Mouse (Mus musculus): ENCODE measurements around the gene Ppt2.

Ppt2 gene

DNA sequence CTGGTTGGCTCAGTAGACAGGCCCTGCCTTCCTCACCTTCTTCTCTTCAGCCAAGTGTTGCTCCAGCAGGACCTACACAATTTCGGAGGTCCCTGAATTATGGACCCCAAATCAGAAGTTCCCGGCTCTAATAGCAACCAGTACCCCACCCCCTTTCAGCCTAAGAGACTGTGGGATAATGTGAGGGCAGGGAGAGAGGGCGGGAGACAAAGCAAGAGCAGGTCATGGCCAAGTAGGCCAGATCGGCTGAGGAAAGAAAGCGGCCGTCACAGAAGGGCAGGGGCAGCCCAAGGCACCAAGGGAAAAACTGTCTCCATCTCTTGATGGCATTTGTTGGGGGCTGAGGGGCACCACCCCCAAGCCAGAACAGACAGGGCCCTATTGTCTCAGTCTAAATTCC is 12.4 kb downstream of the Ppt2 start, which contains the start of gene Egfl8:
Egfl8 (minus strand) TSS at position 101 of the 400 bp plus-strand sequence.
- Histone ChIP-seq H3K27me3 (ENCODE audit: control insufficient read depth, insufficient read depth, low read length, poor library complexity, severe bottlenecking) (no peaks in the 10 kb centered on the region), H3K36me3 (ENCODE audit: control insufficient read depth, insufficient read depth, low read length, poor library complexity, severe bottlenecking) (peaks cover 2% of the 10 kb centered on the region; the same call in 1 of the 2 replicates)
- DNase-seq (ENCODE audit: low read depth, low spot score): no peak

DNA sequence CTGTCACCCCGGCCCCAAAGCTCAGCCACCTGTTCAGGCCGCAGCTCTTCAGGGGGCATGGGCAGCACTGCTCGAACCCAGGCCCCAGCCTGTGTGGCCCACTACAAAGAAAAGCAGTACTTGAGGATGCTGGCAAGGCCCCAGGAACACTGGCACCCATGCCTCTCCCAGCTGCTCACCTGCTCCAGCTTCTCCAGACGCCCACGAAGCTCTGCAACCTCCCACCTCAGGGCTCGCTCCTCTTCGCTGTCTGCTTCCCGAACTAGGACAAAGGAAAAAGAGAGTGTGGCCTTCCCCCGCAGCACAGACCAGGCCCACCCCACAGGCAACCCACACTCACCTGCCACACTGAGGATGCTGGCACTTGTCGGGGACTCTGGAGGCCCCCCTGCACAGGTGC is 14.5 kb downstream of the Ppt2 start:
- no peak for DNase-seq (ENCODE audit: low read depth, low spot score)
- H3K27me3 ChIP-seq (ENCODE audit: control insufficient read depth, insufficient read depth, low read length, poor library complexity, severe bottlenecking): no peaks in the 10 kb centered on the region
- H3K36me3 ChIP-seq (ENCODE audit: control insufficient read depth, insufficient read depth, low read length, poor library complexity, severe bottlenecking): peaks cover 3% of the 10 kb centered on the region; the same call in 1 of the 2 replicates

DNA sequence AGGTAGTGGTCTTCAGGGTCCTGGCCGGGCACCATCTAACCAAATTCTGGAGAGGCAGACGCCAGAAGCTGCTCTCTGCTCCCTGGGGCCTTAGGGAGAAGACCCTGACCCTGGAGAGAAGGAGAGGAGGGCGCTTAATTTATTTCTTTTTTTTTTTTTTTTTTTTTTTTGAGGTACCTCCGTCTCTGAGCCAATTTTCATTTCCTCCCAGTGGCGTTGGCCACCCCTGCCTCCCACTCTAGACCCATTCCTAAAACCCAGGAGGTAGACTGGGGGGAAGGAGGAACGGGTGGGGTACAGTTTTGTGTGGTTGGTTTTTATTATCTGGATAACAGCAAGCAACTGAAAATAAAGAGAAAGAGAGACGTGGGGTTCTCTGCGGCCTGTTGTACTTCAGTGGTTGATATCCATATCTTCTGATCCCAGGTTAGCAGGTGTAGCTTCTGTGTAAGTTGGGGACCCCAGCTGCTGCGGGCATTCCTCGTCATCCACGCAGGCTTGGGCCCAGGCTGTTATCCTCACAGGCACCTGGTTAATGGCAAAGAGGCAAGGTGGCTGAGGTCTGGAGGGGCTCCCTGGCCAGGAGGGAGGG is 15.2 kb downstream of the Ppt2 start:
- Histone ChIP-seq H3K36me3 (ENCODE audit: control insufficient read depth, insufficient read depth, low read length, poor library complexity, severe bottlenecking) (peaks cover 3% of the 10 kb centered on the region; the same call in 1 of the 2 replicates), H3K27me3 (ENCODE audit: control insufficient read depth, insufficient read depth, low read length, poor library complexity, severe bottlenecking) (no peaks in the 10 kb centered on the region)
- no peak for DNase-seq (ENCODE audit: low read depth, low spot score)

DNA sequence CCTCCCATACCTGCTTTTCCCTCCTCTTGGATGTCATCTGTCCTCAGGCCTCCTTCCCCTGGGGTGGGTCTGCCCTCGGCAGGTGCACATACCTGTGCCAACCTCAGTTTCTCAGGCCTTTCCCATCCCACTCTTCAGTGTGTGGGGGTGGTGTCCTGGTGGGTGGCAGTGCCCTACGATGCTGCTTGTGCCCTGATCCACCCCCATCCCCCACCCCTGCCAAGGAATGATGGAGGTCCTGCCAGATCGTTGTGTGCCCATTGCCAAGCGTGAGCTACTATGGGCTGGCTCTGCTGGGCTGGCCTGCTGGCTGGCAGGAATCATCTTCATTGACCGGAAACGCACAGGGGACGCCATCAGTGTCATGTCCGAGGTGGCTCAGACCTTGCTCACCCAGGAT is 17.3 kb downstream of the Ppt2 start:
- no peak for DNase-seq (ENCODE audit: low read depth, low spot score)
- Histone ChIP-seq H3K36me3 (ENCODE audit: control insufficient read depth, insufficient read depth, low read length, poor library complexity, severe bottlenecking) (peaks cover 3% of the 10 kb centered on the region; the same call in 1 of the 2 replicates), H3K27me3 (ENCODE audit: control insufficient read depth, insufficient read depth, low read length, poor library complexity, severe bottlenecking) (no peaks in the 10 kb centered on the region)

DNA sequence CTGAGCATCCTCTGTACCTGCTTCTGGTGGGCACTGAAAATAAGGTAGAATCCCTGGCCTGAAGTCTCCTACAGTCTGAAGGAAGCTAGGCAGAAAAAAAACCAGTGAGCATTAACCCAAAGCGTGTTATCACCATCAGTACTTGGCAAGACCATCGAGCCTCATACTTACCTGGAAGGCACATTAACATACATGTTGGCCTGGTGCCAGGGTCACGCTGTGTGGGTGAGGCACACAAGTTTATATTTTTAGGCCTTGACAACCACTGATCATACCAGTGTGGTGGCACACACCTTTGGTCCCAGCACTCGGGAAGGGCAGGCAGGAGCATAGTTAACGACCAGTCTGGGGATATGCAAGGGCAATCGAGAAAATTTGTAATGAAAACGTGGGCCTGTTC is 20.3 kb downstream of the Ppt2 start:
- Histone ChIP-seq H3K27me3 (ENCODE audit: control insufficient read depth, insufficient read depth, low read length, poor library complexity, severe bottlenecking) (no peaks in the 10 kb centered on the region), H3K36me3 (ENCODE audit: control insufficient read depth, insufficient read depth, low read length, poor library complexity, severe bottlenecking) (peaks cover 3% of the 10 kb centered on the region; the same call in 1 of the 2 replicates)
- no peak for DNase-seq (ENCODE audit: low read depth, low spot score)

DNA sequence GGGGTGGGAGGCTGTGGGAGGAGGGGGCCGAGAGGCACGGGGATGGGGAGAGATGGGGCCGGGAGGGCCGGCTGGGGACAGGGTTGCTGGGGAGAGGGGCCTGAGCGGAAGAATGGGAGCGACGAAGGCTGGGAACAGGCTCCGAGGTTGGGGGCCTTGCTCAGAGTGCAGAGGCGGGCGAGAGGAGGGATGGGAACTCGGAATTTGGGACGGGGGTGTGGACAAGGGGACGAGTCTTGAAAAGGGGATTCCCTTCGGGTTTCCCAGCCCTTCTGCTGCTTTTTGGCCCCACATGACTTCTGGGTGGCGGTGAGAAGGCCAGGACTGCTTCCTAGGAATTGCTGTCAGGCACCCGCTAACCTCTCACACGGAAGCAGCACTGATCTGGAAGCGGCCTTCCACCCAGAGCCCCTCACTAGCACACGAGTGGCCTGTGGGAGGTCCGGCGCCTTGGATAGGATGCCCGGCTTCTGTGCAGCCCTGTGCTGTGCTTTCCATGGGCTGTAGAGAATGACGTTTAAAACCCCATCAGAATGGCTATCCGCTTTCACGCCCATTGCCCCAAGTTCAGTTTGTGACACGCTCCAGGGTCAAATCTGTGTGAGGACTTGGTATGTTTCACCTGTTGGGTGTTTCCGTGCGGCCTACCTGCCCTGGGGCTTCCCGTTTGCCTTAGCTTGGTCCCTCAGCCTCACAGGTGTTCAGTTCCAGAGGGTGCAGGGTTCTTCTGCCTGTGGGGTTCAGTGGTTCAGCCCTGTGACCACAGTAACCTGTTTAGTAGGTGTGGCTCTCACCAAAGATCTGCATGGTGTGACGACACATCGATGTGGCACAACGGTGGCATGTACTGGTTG is 21.9 kb downstream of the Ppt2 start:
- H3K36me3 ChIP-seq (ENCODE audit: control insufficient read depth, insufficient read depth, low read length, poor library complexity, severe bottlenecking): 0 out of 2 replicates have a peak, but pooled peaks cover 1% of the 10 kb centered on the region
- no peaks in the 10 kb centered on the region for H3K27me3 ChIP-seq (ENCODE audit: control insufficient read depth, insufficient read depth, low read length, poor library complexity, severe bottlenecking)
- no peak for DNase-seq (ENCODE audit: low read depth, low spot score)

DNA sequence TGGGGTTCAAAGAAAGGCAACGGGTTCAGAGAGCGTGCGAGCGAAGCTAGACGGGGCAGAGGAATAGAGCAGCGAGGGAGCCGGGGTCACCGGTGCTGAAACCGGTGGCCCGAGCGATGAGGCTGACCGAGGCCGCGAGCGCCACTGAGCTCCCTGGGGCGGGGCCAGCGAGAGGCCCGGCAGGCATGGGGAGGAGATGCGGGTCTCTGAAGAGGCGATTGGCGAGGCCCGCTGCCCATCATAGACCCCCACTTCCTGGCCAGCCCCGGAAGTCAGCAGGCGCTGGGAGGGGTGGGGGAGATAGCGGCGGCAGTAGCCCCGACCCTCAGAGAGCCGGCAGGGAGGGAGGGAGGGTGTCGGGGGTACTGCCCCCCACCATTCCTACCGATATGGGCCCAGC is 22.7 kb downstream of the Ppt2 start:
- DNase-seq (ENCODE audit: low read depth, low spot score): peak; percentile 95
- H3K36me3 ChIP-seq (ENCODE audit: control insufficient read depth, insufficient read depth, low read length, poor library complexity, severe bottlenecking): 0 out of 2 replicates have a peak, but pooled peaks cover 3% of the 10 kb centered on the region
- no peaks in the 10 kb centered on the region for H3K27me3 ChIP-seq (ENCODE audit: control insufficient read depth, insufficient read depth, low read length, poor library complexity, severe bottlenecking)

DNA sequence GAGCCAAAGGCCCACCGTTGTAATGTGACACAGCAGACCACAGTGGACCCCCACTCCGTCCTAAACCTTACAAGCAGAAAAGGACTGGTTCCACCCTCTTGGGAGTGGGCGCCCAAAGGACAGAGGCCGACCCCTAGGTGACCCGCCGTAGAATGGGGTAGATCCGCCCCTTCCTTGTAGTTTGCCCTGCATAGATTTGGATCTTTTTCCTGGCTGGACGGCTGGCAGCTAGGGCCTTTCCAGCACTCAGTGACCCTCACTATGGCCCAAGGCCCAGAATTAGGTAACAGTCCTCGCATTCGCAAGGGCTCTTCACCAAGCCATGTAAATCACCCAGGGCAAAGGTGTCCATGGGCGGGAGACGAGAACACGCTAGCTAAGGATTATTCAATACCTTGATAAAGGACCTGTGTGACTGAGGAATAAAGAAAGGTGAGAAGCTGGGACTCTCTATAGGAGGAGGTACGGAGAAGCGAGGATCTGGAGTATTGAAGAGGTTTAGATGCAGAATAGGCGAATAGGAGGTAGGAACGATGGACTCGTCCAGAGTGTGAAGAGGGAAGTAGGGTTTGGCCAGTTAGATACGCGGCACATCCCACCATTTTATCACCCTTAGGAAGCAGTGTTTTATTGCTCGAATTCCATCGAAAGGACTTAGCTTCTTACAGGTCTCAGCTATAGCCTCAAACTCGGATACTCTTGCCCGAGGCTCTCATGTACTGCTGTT is 23.6 kb downstream of the Ppt2 start:
- no peak for DNase-seq (ENCODE audit: low read depth, low spot score)
- peaks cover 6% of the 10 kb centered on the region; the same call in 1 of the 2 replicates for H3K36me3 ChIP-seq (ENCODE audit: control insufficient read depth, insufficient read depth, low read length, poor library complexity, severe bottlenecking)
- H3K27me3 ChIP-seq (ENCODE audit: control insufficient read depth, insufficient read depth, low read length, poor library complexity, severe bottlenecking): no peaks in the 10 kb centered on the region

DNA sequence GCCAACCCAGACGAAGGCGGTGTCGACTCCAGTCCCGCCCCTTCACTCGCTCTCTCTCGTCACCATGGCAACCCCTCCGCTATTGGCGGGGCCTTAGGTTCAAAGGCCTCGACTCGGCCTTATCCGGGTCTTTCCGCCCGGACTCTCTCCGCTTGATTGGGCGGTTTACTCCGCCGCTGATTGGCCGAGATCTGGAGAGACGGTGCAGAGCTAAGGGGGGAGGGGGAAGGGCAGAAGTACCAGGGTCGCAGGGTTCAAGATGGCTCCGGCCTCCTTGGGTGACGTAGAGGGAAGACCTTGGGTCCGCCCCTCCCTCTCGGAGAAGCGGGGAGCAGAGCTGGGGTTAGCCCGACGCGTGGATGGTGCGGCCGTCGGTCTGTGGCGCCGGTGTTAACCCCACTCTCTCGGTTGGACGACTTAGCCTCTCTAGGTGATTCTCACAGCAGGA is 24.2 kb downstream of the Ppt2 start, which contains the start of gene Agpat1:
Agpat1 (plus strand) TSS at position 202 of the 448 bp plus-strand sequence.
- H3K27me3 ChIP-seq (ENCODE audit: control insufficient read depth, insufficient read depth, low read length, poor library complexity, severe bottlenecking): no peaks in the 10 kb centered on the region
- H3K36me3 ChIP-seq (ENCODE audit: control insufficient read depth, insufficient read depth, low read length, poor library complexity, severe bottlenecking): peaks cover 6% of the 10 kb centered on the region; the same call in 1 of the 2 replicates
- DNase-seq (ENCODE audit: low read depth, low spot score): peak; percentile 99

DNA sequence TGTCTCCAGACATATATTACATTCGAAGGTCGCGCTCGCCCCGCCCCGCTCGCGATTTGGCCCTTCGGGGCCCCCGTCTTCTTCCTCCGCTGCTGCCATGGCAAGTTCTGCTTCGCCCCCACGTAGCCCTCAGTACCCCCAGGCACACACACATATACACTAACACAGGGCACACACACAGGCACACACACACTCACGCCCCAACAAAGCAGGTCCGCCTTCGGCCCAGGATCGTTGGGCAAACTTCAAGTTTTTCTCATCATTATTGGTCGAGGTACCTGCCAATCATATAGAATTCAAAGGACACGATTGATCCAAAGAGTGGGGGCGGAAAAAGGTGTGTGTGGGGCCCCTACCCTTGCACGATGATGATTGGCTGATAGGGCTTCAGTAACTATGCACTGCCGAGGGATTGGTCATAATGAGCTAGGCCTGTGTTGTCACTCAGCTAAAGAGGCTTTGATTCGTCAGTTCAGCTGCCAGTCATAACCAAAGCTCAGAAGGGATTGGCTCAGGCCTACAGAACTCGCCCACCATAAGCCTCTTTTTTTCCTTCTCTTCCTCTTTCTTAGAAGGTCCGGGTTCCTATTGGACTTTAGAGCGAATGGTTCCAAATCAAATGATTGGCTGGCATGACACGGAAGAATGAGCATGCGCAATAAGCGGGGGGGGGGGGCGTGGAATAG is 24.8 kb downstream of the Ppt2 start, which contains the start of gene Rnf5:
Rnf5 (minus strand) TSS at position 316 of the 686 bp plus-strand sequence.
- DNase-seq (ENCODE audit: low read depth, low spot score): peak; percentile 100
- Histone ChIP-seq H3K27me3 (ENCODE audit: control insufficient read depth, insufficient read depth, low read length, poor library complexity, severe bottlenecking) (no peaks in the 10 kb centered on the region), H3K36me3 (ENCODE audit: control insufficient read depth, insufficient read depth, low read length, poor library complexity, severe bottlenecking) (peaks cover 6% of the 10 kb centered on the region; the same call in 1 of the 2 replicates)

DNA sequence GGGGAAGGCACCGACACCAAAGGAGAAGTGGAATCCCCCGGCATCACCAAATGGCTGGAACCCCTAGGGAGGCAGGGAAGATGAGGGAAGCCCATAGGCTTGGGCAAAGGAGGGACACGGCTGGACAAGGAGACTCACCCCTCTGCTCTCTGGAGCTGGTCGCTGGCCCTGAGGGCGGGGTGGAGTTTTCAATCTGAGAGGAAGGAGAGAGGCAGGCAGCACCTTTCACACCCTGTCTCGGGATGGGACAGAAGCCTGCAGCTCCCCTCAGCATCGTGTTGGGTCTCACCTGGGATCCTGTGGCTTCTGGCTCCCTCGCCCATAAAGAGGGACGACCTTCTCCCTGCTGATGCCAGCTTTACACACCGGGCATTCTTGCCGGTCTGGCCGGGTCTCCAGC is 26.5 kb downstream of the Ppt2 start:
- peaks cover 6% of the 10 kb centered on the region; the same call in 1 of the 2 replicates for H3K36me3 ChIP-seq (ENCODE audit: control insufficient read depth, insufficient read depth, low read length, poor library complexity, severe bottlenecking)
- no peak for DNase-seq (ENCODE audit: low read depth, low spot score)
- no peaks in the 10 kb centered on the region for H3K27me3 ChIP-seq (ENCODE audit: control insufficient read depth, insufficient read depth, low read length, poor library complexity, severe bottlenecking)

DNA sequence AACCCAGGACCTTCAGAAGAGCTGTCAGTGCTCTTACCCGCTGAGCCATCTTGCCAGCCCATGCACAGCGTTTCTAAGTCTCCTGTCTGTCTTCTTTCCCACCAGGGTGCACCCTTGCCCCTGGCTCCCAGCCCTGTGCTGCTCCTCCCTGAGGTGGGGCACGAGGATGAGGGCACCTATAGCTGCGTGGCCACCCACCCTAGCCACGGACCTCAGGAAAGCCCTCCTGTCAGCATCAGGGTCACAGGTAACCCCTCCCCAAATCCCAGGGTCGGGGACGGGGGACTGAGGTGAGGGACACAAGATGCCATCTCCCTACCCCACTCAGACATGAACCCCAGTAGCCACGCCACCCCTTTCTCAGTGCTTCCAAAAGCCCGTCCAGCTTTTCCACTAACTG is 28.4 kb downstream of the Ppt2 start:
- DNase-seq (ENCODE audit: low read depth, low spot score): no peak
- Histone ChIP-seq H3K27me3 (ENCODE audit: control insufficient read depth, insufficient read depth, low read length, poor library complexity, severe bottlenecking) (no peaks in the 10 kb centered on the region), H3K36me3 (ENCODE audit: control insufficient read depth, insufficient read depth, low read length, poor library complexity, severe bottlenecking) (peaks cover 9% of the 10 kb centered on the region; the same call in 1 of the 2 replicates)

DNA sequence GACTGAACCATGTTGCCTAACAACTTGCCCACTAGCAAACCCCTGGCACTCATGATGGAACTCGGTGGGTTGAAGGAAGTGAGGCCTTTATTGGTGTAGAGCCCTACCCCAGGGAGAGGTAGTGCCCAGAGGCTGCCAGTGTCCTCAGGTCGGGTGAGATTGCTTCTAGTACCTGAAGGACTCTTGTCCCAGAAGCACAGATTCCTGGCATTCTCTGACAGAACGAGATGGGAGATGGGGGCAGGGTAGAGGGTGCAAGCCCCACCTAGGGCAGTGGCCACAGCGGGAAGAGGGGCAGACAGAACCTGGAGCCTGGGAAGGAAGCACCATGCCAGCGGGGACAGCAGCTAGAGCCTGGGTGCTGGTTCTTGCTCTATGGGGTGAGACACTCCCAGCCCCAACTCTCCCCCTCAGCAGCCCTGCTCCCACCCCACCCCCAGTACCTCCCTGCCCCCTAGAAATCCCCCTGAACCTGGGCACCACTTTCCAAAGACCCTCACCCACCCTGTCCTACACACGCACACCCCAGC is 30.7 kb downstream of the Ppt2 start, which contains the start of gene Ager:
Ager (plus strand) TSS at position 297 of the 530 bp plus-strand sequence.
- Histone ChIP-seq H3K36me3 (ENCODE audit: control insufficient read depth, insufficient read depth, low read length, poor library complexity, severe bottlenecking) (peaks cover 13% of the 10 kb centered on the region; the same call in 1 of the 2 replicates), H3K27me3 (ENCODE audit: control insufficient read depth, insufficient read depth, low read length, poor library complexity, severe bottlenecking) (no peaks in the 10 kb centered on the region)
- DNase-seq (ENCODE audit: low read depth, low spot score): no peak

DNA sequence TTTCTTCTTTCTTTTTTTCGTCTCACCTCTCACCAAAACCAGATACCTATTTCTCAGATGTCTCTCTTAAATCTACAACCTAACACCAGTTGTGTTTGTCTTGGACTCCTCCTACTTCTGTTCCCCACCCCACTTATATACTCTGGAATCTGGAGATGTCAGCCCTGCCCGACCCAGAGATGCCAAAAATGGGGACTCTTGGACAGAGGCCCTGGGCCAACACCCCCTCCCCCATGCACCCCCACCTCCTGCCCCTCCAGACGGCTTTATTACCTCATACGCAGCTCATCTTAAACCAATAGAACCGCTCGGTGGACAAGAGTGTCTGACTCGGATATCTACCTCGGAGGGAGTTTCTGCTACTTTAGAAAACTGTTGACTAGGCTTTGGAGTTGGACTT is 32.2 kb downstream of the Ppt2 start:
- DNase-seq (ENCODE audit: low read depth, low spot score): no peak
- 0 out of 2 replicates have a peak, but pooled peaks cover 2% of the 10 kb centered on the region for H3K27me3 ChIP-seq (ENCODE audit: control insufficient read depth, insufficient read depth, low read length, poor library complexity, severe bottlenecking)

More for the DNA sequence above, 32.2 kb downstream of the Ppt2 start:
- peaks cover 13% of the 10 kb centered on the region for H3K36me3 ChIP-seq (ENCODE audit: control insufficient read depth, insufficient read depth, low read length, poor library complexity, severe bottlenecking)

All from splenic B cell, adult 2 months (primary cell).